13 mouse cellular contexts compared by ENCODE assay signal in genomic region chr19:16183592-16184365, GRCm38 (mm10).
"Had no signal": no experiment of that assay in that cellular context is flagged by ENCODE, and none has a peak within 500 bp of the region (broad histone marks: within the 10 kb centered on the region; RNA-seq: fewer than 3 reads in every experiment).

No protein-coding gene starts in this region.

- H3K9me3 ChIP-seq: limb, embryonic 10.5 days; lung, embryonic 15.5 days; midbrain, embryonic 12.5 days; neural tube, embryonic 13.5 days had no signal

- H3K27me3 ChIP-seq: lung, embryonic 15.5 days; midbrain, embryonic 12.5 days; neural tube, embryonic 13.5 days had no signal

- H3K9ac ChIP-seq: lung, embryonic 15.5 days; midbrain, embryonic 12.5 days; neural tube, embryonic 13.5 days had no signal

- H3K36me3 ChIP-seq: limb, embryonic 10.5 days; lung, embryonic 15.5 days; midbrain, embryonic 12.5 days; neural tube, embryonic 13.5 days had no signal

- H3K4me3 ChIP-seq: left cerebral cortex, adult 2 months; limb, embryonic 10.5 days; lung, embryonic 15.5 days; midbrain, embryonic 12.5 days; neural tube, embryonic 13.5 days had no signal

- ATAC-seq: inflammation-experienced regulatory T-cells, adult 6 months; midbrain, embryonic 16.5 days had no signal

- DNase-seq: kidney, adult 18-20 months; kidney, postnatal 25 days; lung, postnatal 14 days; right cerebral cortex, postnatal 14 days; thymus, postnatal 4 days had no signal

- H3K4me2 ChIP-seq: lung, embryonic 15.5 days; midbrain, embryonic 12.5 days; neural tube, embryonic 13.5 days had no signal

- H3K27ac ChIP-seq: left cerebral cortex, adult 2 months; limb, embryonic 10.5 days; lung, embryonic 15.5 days; midbrain, embryonic 12.5 days; neural tube, embryonic 13.5 days; stomach, postnatal 0 days had no signal
